Mouse (Mus musculus) left cerebral cortex, postnatal 10 days (tissue): ENCODE results near the gene Plppr3. TPM values are rescaled to one million over a fixed set of nuclear protein-coding genes. Genes with fewer than 3 reads are reported as not detected.

Source experiments
- DNase-seq, 2 experiments: peaks; one replicate each; pipeline ENCODE4 v3.0.0; 2021 to 2022; ENCODE audit warnings: low spot score in 2 of 2, mixed read lengths in 1 of 2; ENCODE audit errors: extremely low spot score in 1 of 2
- intact Hi-C: fragments of 180-260 bp; cut with DNase I; formaldehyde crosslinking; loops from one replicate; pipeline ENCODE4 v1.15.1; 2025
- total RNA-seq, 2 experiments: library from RNA; stranded (reverse); gene quantifications; 2 replicates each; pipeline ENCODE4 v1.2.3; 2021

Gene Plppr3
- total RNA-seq, 2 experiments from 2014 or later, result 135 to 142 TPM

- no peak for DNase-seq
- intact Hi-C loops, result no loop called here
These were observed 16.5 kb downstream of the Plppr3 start for GRCm38 (mm10) chr10:79857894-79858293.

GRCm38 (mm10) chr10:79857452-79857811 is 17.0 kb downstream of the Plppr3 start:
- peak in 1 of 2 experiments; percentile 92 for DNase-seq
- intact Hi-C loops, result no loop called here

- DNase-seq, result no peak
- intact Hi-C loops, result no loop called here
These were observed 17.6 kb downstream of the Plppr3 start for GRCm38 (mm10) chr10:79856704-79857451.

- intact Hi-C loops, result no loop called here
- no peak for DNase-seq
These were observed 18.2 kb downstream of the Plppr3 start for GRCm38 (mm10) chr10:79856280-79856679.

- intact Hi-C loops, result no loop called here
- no peak for DNase-seq
These were observed 18.8 kb downstream of the Plppr3 start for GRCm38 (mm10) chr10:79855558-79856184.

- peak in 1 of 2 experiments; percentile 87 for DNase-seq
- intact Hi-C loops, result no loop called here
These were observed 19.5 kb downstream of the Plppr3 start for GRCm38 (mm10) chr10:79854801-79855541.

GRCm38 (mm10) chr10:79853860-79854795 is 20.3 kb downstream of the Plppr3 start, which contains the start of gene Ptbp1:
Gene Ptbp1, plus strand, starts transcription at chr10:79854427.
- peak; percentile 99 to 100 for DNase-seq
- intact Hi-C loops, result no loop called here

- peak; percentile 91 to 98 for DNase-seq
- intact Hi-C loops, result no loop called here
These were observed 21.0 kb downstream of the Plppr3 start for GRCm38 (mm10) chr10:79853392-79853791.

GRCm38 (mm10) chr10:79852827-79853226 is 21.6 kb downstream of the Plppr3 start:
- DNase-seq, result no peak
- intact Hi-C loops, result no loop called here

GRCm38 (mm10) chr10:79852107-79852789 is 22.2 kb downstream of the Plppr3 start:
- intact Hi-C loops, result no loop called here
- peak in 1 of 2 experiments; percentile 64 for DNase-seq

- intact Hi-C loops, result no loop called here
- no peak for DNase-seq
These were observed 22.8 kb downstream of the Plppr3 start for GRCm38 (mm10) chr10:79851653-79852052.

- intact Hi-C loops, result no loop called here
These were observed 24.3 kb downstream of the Plppr3 start for GRCm38 (mm10) chr10:79849941-79850628.

GRCm38 (mm10) chr10:79846553-79846952 is 27.9 kb downstream of the Plppr3 start:
- no peak for DNase-seq
- intact Hi-C loops, result no loop called here

More at GRCm38 (mm10) chr10:79849941-79850628, 24.3 kb downstream of the Plppr3 start:
- DNase-seq, result no peak

GRCm38 (mm10) chr10:79843476-79843875 is 31.0 kb downstream of the Plppr3 start:
- intact Hi-C loops, result no loop called here
- DNase-seq, result peak in 1 of 2 experiments; percentile 62

- no peak for DNase-seq
- intact Hi-C loops, result no loop called here
These were observed 32.1 kb downstream of the Plppr3 start for GRCm38 (mm10) chr10:79842322-79842721.

- DNase-seq, result peak; percentile 73 to 92
- intact Hi-C loops, result no loop called here
These were observed 33.5 kb downstream of the Plppr3 start for GRCm38 (mm10) chr10:79840644-79841551.

- intact Hi-C loops, result no loop called here
- no peak for DNase-seq
These were observed 34.3 kb downstream of the Plppr3 start for GRCm38 (mm10) chr10:79840091-79840490.
